ENCODE assay signal across 29 mouse cellular contexts in genomic region chr9:98347021-98347420, GRCm38 (mm10).
"Had no signal": no experiment of that assay in that cellular context is flagged by ENCODE, and none has a peak within 500 bp of the region (broad histone marks: within the 10 kb centered on the region; RNA-seq: fewer than 3 reads in every experiment).

No protein-coding gene starts in this region.

- DNase-seq: left cerebral cortex, postnatal 4 days; liver; liver, embryonic 13.5 days; liver, postnatal 0 days; lung, adult 18-20 months; lung, adult 2 months; lung, embryonic 14.5 days; lung, postnatal 10 days; lung, postnatal 14 days; lung, postnatal 36 days; midbrain, embryonic 14.5 days had no signal

- H3K27ac ChIP-seq: limb, embryonic 10.5 days; limb, embryonic 12.5 days; limb, embryonic 13.5 days; limb, embryonic 15.5 days; liver, embryonic 12.5 days; liver, embryonic 13.5 days; liver, embryonic 14.5 days; liver, embryonic 15.5 days; lung, embryonic 15.5 days; macrophage; midbrain, embryonic 10.5 days; midbrain, embryonic 12.5 days; midbrain, embryonic 13.5 days; midbrain, embryonic 15.5 days; neural tube, embryonic 12.5 days had no signal

- H3K4me3 ChIP-seq: limb, embryonic 10.5 days; limb, embryonic 12.5 days; limb, embryonic 13.5 days; limb, embryonic 15.5 days; liver, embryonic 12.5 days; liver, embryonic 13.5 days; liver, embryonic 15.5 days; lung, embryonic 15.5 days; megakaryocyte, embryonic 14.5 days; midbrain, embryonic 10.5 days; midbrain, embryonic 12.5 days; midbrain, embryonic 13.5 days; midbrain, embryonic 15.5 days; myocyte; neural tube, embryonic 12.5 days had no signal

- H3K36me3 ChIP-seq: limb, embryonic 10.5 days; limb, embryonic 12.5 days; limb, embryonic 13.5 days; limb, embryonic 15.5 days; lung, embryonic 15.5 days; midbrain, embryonic 10.5 days; midbrain, embryonic 12.5 days; midbrain, embryonic 13.5 days; midbrain, embryonic 15.5 days; neural tube, embryonic 12.5 days had no signal

- H3K4me2 ChIP-seq: limb, embryonic 12.5 days; limb, embryonic 13.5 days; limb, embryonic 15.5 days; liver, embryonic 11.5 days; liver, embryonic 12.5 days; liver, embryonic 13.5 days; liver, embryonic 15.5 days; lung, embryonic 14.5 days; lung, embryonic 15.5 days; midbrain, embryonic 12.5 days; midbrain, embryonic 13.5 days; midbrain, embryonic 15.5 days; neural tube, embryonic 12.5 days had no signal

- H3K9me3 ChIP-seq: limb, embryonic 10.5 days; limb, embryonic 12.5 days; limb, embryonic 13.5 days; limb, embryonic 15.5 days; liver, embryonic 12.5 days; liver, embryonic 13.5 days; liver, embryonic 15.5 days; lung, embryonic 15.5 days; megakaryocyte, embryonic 14.5 days; midbrain, embryonic 10.5 days; midbrain, embryonic 12.5 days; midbrain, embryonic 13.5 days; midbrain, embryonic 15.5 days; neural tube, embryonic 12.5 days had no signal

- H3K27me3 ChIP-seq: limb, embryonic 12.5 days; limb, embryonic 13.5 days; limb, embryonic 15.5 days; liver, embryonic 12.5 days; liver, embryonic 13.5 days; liver, embryonic 15.5 days; lung, embryonic 15.5 days; megakaryocyte, embryonic 14.5 days; midbrain, embryonic 12.5 days; midbrain, embryonic 13.5 days; midbrain, embryonic 15.5 days; neural tube, embryonic 12.5 days had no signal

- H3K4me1 ChIP-seq: limb, embryonic 15.5 days; liver, embryonic 15.5 days; lung, embryonic 15.5 days had no signal

- ATAC-seq: liver, embryonic 12.5 days; liver, postnatal 0 days; lung, postnatal 0 days; midbrain, embryonic 13.5 days; midbrain, embryonic 15.5 days had no signal

- H3K9ac ChIP-seq: limb, embryonic 12.5 days; limb, embryonic 13.5 days; limb, embryonic 15.5 days; liver, embryonic 12.5 days; liver, embryonic 13.5 days; liver, embryonic 14.5 days; liver, embryonic 15.5 days; liver, postnatal 0 days; lung, embryonic 14.5 days; lung, embryonic 15.5 days; midbrain, embryonic 12.5 days; midbrain, embryonic 13.5 days; midbrain, embryonic 15.5 days; neural tube, embryonic 12.5 days had no signal
